Mouse (Mus musculus) spleen, adult 18-20 months (tissue): ENCODE data around the gene Hcfc1.

Experiments used
- DNase-seq, 2 experiments: peaks; one replicate each; pipeline ENCODE4 v3.0.0; 2022; ENCODE audit warnings: mixed read lengths in 2 of 2

The Hcfc1 gene

GRCm38 (mm10) chrX:73966248-73967176 lies at the start of gene Hcfc1:
Hcfc1 (minus strand) TSS chrX:73966357.
- peak; percentile 83 to 84 for DNase-seq

GRCm38 (mm10) chrX:74014597-74014996 lies 48.4 kb upstream of the Hcfc1 start:
- DNase-seq = no peak

- DNase-seq = no peak
Observed at GRCm38 (mm10) chrX:74008063-74008462, 41.9 kb upstream of the Hcfc1 start.

GRCm38 (mm10) chrX:74006401-74006800 lies 40.2 kb upstream of the Hcfc1 start:
- DNase-seq = no peak

- no peak for DNase-seq
Observed at GRCm38 (mm10) chrX:74003644-74004043, 37.5 kb upstream of the Hcfc1 start.

- no peak for DNase-seq
Observed at GRCm38 (mm10) chrX:74001024-74001423, 34.9 kb upstream of the Hcfc1 start.

- no peak for DNase-seq
Observed at GRCm38 (mm10) chrX:73998911-73999869, 33.0 kb upstream of the Hcfc1 start.

GRCm38 (mm10) chrX:73977783-73978182 lies 11.6 kb upstream of the Hcfc1 start:
- DNase-seq = no peak

- no peak for DNase-seq
Observed at GRCm38 (mm10) chrX:73976283-73976682, 10.1 kb upstream of the Hcfc1 start.

- no peak for DNase-seq
Observed at GRCm38 (mm10) chrX:73972774-73973173, 6.6 kb upstream of the Hcfc1 start.

- no peak for DNase-seq
Observed at GRCm38 (mm10) chrX:73970781-73971180, 4.6 kb upstream of the Hcfc1 start.

GRCm38 (mm10) chrX:73969729-73970128 lies 3.6 kb upstream of the Hcfc1 start:
- DNase-seq = no peak

GRCm38 (mm10) chrX:73969167-73969566 lies 3.0 kb upstream of the Hcfc1 start:
- DNase-seq = no peak

GRCm38 (mm10) chrX:73967177-73968075 lies 1.3 kb upstream of the Hcfc1 start:
- DNase-seq = peak; percentile 78 to 79

- DNase-seq = peak; percentile 41 to 45
Observed at GRCm38 (mm10) chrX:73965307-73965706, 850 bp downstream of the Hcfc1 start.

- no peak for DNase-seq
Observed at GRCm38 (mm10) chrX:73964363-73964762, 1.8 kb downstream of the Hcfc1 start.

GRCm38 (mm10) chrX:73954988-73955387 lies 11.2 kb downstream of the Hcfc1 start:
- no peak for DNase-seq

- no peak for DNase-seq
Observed at GRCm38 (mm10) chrX:73952603-73953002, 13.6 kb downstream of the Hcfc1 start.

- no peak for DNase-seq
Observed at GRCm38 (mm10) chrX:73949341-73949740, 16.8 kb downstream of the Hcfc1 start.

- peak in 1 of 2 experiments; percentile 38 for DNase-seq
Observed at GRCm38 (mm10) chrX:73948647-73949046, 17.5 kb downstream of the Hcfc1 start.

GRCm38 (mm10) chrX:73946896-73947295 lies 19.3 kb downstream of the Hcfc1 start:
- DNase-seq = no peak

- DNase-seq = no peak
Observed at GRCm38 (mm10) chrX:73942294-73942693, 23.9 kb downstream of the Hcfc1 start.
